Mouse (Mus musculus) G1E (cell line): ENCODE measurements at regions not wholly inside any gene's neighbourhood (a gene's known extent, or its start where the extent isn't known, plus 50 kb on each side); places are given as distances from the start of the nearest gene placed in this dataset.

Source experiments
- CTCF ChIP-seq: IDR thresholded peaks from 2 replicates; pipeline ENCODE4 v1.5.1; 2012; ENCODE audit warnings: low read depth, low read length, inconsistent platforms, mixed read lengths
- GATA1 ChIP-seq: IDR thresholded peaks from 2 replicates; pipeline ENCODE4 v1.6.1; 2012; ENCODE audit warnings: borderline replicate concordance, low read length, inconsistent platforms, mixed read lengths
- POLR2AphosphoS5 ChIP-seq: IDR thresholded peaks from 2 replicates; pipeline ENCODE4 v1.6.1; 2012; ENCODE audit warnings: low read depth, low read length, inconsistent platforms; ENCODE audit not compliant: insufficient replicate concordance
- TAL1 ChIP-seq: conservative IDR thresholded peaks from 2 replicates; pipeline ENCODE4 v1.6.1; 2012; ENCODE audit warnings: low read depth, low read length, inconsistent platforms, mixed read lengths

- no peak for TF ChIP-seq GATA1
- no peak for TF ChIP-seq CTCF
- TF ChIP-seq POLR2AphosphoS5: no peak
- no peak for TF ChIP-seq TAL1
These were observed 200.9 kb upstream of the Gadl1 start for GRCm38 (mm10) chr9:115708199-115708934.
